Mouse (Mus musculus): ENCODE results near the gene Znrd1as. TPM values are rescaled to one million over a fixed set of nuclear protein-coding genes. Genes with fewer than 3 reads are reported as not detected.

Znrd1as gene
- total RNA-seq, 1 experiment from 2014 or later = 1.1 TPM

DNA sequence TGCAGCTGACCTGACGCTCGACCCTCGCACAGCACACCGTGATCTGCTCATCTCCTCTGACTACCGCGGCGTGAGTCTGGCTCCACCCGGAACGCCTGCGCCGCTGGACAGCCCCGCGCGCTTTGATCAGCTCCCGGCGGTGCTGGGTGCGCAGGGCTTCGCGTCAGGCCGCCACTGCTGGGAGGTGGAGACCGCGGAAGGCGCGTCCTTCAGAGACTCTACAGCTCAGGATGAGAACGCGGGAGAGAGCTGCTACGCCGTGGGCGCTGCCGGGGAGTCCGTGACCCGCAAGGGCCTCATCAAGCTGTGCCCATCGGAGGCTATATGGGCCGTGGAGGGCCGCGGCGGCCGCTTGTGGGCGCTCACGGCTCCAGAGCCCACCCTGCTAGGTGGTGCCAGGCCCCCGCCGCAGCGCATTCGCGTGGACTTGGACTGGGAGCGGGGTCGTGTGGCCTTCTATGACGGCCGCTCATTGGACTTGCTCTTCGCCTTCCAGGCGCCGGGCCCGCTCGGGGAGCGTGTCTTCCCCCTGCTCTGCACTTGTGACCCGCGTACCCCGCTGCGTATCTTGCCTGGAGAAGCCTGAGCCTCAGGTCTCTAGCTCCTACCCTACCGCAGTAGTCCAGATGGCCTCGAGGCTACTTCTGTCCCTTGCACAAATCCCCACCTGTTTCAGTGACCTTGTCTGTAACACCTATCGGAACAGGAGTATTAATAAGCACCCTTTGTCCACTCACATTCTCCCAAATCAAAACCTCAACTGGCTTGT is 11.2 kb upstream of the Znrd1as start:
- no peak for ATAC-seq (replicated peaks; ENCODE audit: insufficient number of reproducible peaks, low FRiP score, low TSS enrichment, poor library complexity, severe bottlenecking)

DNA sequence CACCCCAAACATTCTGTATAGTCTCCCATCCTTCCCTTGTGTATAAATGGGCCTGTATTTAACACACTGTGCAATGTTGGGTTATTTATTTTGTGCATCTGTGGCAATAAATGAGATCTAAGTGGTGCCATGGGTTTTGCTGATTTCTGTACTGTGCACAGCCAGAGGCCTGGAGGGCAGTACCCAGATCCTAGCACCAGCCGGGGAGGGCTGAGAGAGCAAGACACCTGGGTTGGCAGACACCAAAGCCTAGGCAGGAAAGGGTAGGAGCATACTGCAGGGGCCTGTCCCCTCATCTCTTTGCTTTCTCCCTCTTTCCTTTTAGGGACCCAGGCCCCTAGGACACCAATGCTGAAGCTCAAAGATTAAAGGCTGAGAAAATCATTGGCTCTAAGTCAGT is 10.1 kb upstream of the Znrd1as start:
- ATAC-seq (replicated peaks; ENCODE audit: insufficient number of reproducible peaks, low FRiP score, low TSS enrichment, poor library complexity, severe bottlenecking) = no peak

DNA sequence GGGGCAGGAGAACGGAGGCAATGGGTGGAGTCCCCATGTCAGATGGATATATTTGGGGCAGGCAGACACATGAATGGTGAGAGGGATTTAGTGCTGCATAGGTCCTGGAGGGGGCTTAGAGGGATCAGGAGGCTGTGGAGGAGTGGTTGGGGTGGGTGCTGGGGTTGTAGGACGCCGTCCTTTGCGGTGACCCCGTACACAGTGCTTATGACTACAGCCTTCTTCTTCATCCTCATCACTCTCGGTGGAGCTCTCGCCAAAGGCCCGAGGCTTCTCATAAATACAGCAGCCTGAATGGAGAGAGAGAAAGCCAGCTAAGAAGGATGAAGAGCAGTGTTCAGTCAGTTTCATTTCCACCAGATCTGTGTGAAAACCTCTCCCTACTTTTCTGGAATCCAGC is 9.1 kb upstream of the Znrd1as start:
- ATAC-seq (replicated peaks; ENCODE audit: insufficient number of reproducible peaks, low FRiP score, low TSS enrichment, poor library complexity, severe bottlenecking) = no peak

DNA sequence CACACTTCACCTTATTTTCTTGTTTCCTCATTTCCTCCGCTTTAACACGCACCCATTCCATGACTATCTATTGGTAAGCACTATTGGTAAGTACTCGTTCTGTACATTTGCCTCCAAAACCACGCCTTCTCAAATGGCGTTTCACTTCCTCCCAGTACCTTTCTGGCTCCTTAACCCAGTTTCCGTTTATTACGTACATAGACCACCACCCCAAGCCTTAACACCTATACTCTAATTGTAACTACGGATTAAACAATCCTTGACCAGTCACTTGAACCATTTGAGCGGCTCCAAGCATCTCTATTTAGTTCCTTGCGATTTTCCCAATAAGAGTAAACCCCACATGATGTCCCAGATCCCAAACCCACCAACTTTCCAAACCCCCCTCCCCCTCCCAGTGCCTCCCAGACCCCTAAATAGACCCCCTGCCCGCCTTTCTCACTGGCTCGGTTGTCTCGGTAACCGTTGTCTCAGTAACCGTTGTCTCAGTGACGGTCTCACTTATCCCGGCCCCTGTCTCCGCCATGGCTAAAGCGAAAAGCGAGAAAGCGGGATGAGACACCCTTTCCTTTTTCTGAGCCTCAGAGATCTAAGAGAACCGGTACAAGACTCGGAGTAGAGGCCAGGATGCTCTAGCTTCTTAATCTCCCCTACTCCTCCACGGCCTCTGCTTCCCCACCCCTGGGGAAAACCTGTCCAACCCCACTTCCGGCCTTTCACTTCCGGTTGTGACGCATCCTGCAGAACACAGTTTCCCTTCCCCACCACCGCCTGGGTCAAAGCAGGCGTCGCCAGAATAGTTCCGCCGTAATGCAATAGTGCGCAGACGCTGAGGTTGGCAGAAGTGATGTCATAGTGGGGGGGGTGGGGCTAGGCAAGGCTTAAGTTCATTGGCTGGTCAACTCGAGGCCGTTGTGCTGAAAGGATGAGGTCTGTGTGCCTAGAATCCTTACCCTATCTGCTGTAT is 7.1 kb upstream of the Znrd1as start, which contains the start of gene Ppp1r11:
Gene Ppp1r11 (minus strand): TSS at position 761 of the 967 bp plus-strand sequence.
- ATAC-seq (replicated peaks; ENCODE audit: insufficient number of reproducible peaks, low FRiP score, low TSS enrichment, poor library complexity, severe bottlenecking) = peak; percentile 96

DNA sequence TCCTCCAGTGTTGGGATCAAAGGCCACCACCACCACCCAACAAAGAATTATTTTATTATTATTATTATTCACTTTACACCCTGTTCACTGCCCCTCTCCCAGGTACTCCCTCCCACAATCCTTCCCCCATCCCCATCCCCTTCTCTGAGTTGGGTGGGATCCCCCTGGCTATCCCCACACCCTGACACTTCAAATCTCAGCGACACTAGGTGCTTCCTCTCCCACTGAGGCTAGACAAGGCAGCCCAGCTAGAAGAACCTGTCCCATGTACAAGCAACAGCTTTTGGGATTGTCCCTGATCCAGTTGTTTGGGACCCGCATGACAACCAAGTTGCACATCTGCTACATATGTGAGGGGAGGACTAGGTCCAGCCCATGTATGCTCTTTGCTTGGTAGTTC is 5.8 kb upstream of the Znrd1as start:
- ATAC-seq (replicated peaks; ENCODE audit: insufficient number of reproducible peaks, low FRiP score, low TSS enrichment, poor library complexity, severe bottlenecking) = no peak

DNA sequence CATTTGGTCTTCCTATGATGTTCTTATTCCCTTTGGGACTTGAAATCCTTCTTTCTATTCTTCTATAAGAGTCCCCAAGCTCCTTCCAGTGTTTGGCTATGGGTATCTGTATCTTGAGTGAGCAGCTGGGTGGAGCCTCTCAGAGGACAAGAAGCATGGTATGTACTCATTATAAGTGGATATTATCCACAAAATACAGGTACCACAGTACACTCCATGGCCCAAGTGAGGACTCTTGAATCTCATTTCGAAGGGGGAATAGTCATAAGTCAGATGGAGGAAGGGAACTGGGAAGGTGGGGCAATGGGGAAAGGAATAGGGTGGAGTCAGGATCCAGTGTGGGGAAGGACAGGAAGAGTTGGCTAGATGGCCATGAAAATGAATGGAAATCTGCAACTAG is 5.3 kb upstream of the Znrd1as start:
- ATAC-seq (replicated peaks; ENCODE audit: insufficient number of reproducible peaks, low FRiP score, low TSS enrichment, poor library complexity, severe bottlenecking) = no peak

DNA sequence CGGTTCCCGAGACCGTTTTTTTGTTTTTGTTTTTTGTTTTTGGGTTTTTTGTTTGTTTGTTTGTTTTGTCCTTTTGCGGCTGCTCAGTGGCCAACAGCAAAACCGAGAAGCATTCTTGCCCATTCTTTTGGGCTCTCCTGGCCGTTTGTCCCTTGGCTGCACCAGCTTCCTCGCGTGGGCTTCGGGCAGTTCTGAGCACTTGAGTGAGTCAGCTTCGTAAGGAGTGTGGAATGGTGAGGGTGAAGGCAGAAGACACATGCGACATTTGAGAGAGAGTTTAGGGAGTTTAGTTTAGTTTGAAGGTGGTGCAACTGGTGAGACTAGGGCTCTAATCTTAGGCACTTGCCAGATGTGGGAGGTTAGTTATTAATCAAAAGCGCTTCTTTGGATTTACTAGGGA is 492 bp downstream of the Znrd1as start:
- ATAC-seq (replicated peaks; ENCODE audit: insufficient number of reproducible peaks, low FRiP score, low TSS enrichment, poor library complexity, severe bottlenecking) = no peak

DNA sequence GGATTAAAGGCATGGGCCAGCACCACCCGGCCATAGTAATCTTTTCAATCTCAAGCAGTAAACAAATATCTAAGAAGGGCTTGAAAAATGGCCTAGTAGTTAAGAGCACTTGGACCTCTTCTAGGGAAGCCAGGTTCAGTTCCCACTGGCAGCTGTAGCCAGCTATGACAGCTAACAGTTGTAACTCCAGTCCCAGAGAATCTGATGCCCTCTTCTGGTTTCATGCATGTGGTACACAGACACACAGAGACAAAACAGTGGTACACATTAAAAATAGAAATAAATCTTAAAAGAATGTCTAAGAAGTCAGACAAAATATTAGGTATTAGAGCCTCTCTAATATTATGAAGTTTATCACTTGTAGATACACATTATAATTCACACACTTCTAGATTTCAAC is 2.7 kb downstream of the Znrd1as start:
- ATAC-seq (replicated peaks; ENCODE audit: insufficient number of reproducible peaks, low FRiP score, low TSS enrichment, poor library complexity, severe bottlenecking) = no peak

DNA sequence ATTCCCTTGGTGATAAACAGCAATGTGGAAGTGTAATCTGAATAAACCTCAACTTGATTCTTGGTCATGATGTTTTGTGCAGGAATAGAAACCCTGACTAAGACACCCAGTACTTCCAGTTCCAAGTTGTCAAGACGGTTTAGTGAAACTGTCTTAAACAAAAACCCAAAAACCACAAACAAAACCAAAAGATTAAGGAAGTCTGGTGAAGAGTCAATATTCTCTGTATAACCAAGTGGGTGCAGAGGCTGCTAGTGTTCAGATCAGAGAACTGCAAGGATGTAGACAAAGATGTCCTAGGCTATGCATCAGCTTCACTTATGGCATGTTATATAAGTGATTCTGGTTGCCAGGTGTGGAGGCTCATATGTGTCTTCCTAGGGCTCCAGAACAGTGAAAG is 8.5 kb downstream of the Znrd1as start:
- no peak for ATAC-seq (replicated peaks; ENCODE audit: insufficient number of reproducible peaks, low FRiP score, low TSS enrichment, poor library complexity, severe bottlenecking)

DNA sequence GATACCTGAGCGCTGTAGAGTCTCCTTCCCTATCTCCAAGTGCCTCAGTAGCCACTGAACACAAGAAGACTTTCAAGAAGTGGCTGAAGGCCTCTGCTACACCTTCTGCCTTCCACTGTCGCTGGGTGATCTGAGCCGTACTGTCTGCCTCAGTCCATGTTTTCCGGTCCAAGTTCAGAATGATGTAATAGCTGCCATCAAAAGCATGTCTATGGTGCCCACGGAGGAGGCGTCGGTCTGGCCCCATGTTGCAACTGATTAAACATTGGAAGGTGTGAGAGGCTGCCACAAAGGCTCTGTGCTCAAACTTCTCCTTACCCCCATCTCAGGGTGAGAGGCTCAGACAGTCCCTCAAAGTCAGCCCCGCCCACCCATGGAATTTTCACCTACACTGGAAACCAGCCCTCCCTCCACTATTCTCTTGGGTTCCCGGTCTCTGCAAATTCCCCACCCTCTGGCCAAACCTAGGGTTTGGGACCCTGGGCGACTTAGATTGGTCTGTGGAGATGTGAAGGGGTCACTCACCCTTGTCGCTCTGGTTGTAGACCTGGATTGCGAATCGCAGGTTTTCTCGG is 12.0 kb downstream of the Znrd1as start:
- no peak for ATAC-seq (replicated peaks; ENCODE audit: insufficient number of reproducible peaks, low FRiP score, low TSS enrichment, poor library complexity, severe bottlenecking)

DNA sequence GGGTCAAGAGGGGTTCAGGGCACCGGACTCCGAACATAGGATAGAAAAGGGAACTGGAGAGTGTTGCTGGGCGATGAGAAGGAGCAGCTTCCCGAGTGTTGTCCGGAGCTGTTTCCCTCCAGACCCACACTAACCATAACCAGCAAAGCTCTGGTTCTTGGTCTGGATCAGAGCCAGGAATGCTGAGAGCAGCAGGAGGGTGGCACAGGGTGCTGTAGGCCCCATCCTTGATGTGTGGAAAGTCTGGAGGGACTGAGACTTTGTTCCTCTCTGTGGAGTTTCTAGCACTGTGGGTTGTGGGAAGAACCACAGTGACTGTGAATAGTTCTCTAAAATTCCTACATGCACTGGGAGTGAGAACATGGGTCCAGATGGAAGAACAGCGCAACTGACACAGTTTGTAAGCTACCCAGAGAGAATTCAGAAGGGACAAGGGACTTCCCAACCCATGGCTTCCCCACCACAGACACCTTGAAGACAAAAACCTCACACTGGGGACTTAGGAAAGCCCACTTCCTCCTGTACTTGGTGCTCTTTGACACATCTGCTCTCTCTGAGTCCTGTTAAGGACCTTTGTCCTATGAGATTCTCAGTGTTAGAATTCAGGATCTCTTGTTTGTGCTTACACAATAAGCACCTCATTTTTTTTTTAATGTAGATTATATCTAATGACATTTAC is 12.9 kb downstream of the Znrd1as start:
- ATAC-seq (replicated peaks; ENCODE audit: insufficient number of reproducible peaks, low FRiP score, low TSS enrichment, poor library complexity, severe bottlenecking) = no peak

DNA sequence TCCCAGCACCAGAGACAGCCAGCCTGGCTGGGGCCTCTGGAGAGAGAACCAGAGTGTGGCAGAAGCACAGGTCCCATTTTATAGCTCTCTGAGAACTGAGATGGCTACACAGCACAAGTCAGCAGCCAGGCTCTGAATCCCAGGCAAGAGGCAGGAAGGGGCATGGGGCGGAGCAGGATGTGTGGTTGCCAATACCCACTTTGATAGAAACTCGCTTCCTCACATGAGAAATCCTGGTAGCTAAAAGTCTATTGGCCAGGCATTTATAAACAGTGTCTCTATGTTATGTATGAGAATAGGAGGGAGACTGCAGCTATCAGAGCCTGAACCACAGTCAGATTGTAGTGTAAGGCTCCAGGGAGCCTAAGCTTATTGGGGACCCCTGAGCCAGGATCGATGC is 14.4 kb downstream of the Znrd1as start:
- no peak for ATAC-seq (replicated peaks; ENCODE audit: insufficient number of reproducible peaks, low FRiP score, low TSS enrichment, poor library complexity, severe bottlenecking)

DNA sequence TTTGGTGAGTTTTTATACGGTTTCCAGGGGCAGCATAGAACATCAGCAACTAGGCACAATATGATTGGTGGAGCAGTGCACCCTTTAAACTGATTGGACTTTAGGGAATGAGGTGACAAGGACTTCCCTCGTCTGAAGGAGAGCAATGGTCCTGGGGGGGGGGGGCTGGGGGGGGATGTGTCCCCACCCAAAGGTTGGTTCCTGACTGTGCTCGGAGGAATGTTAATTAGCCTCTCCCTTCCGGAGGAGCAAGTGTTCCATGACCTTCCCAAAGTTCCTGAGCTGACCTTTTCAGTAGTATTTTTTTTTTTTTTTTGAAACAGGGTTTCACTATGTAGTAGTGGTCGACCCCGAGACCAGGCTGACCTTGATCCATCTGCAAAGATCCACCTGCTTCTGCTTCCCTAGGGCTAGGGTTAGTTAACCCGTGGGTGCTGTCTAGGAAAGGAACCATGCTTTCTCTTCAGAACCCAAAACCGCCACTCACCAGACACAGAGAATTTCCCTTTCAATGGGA is 14.9 kb downstream of the Znrd1as start:
- ATAC-seq (replicated peaks; ENCODE audit: insufficient number of reproducible peaks, low FRiP score, low TSS enrichment, poor library complexity, severe bottlenecking) = no peak

DNA sequence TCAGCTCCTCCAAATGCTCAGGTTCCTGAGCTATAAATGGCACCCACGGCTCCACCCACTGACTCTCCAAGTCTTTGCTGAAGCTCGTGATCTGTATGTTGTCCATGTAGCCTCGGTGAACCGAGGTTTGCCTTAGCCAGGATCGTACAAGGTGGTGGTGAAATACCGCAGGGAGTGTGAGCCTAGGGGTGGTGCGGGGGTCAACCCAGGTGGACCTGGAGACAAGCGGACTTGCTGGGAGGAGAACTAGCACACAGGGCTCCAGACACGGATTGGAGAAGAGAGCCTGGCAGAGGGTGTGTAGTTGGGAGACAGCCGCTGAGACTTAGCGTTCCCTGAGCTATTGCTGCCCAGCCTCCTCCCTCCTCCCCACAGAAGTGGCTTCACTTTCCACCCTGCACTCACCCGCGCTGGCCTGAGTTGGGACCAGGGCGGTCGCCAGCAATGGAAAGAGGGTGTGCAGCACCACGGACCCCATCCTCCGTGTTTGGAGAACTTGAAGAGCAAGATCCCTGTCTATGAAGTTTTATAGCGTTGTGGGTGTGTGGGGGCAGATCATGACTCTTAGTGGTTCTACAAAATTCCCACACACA is 22.9 kb downstream of the Znrd1as start, which contains the start of gene 2410137M14Rik:
Gene 2410137M14Rik (minus strand): TSS at position 17 of the 593 bp plus-strand sequence.
- ATAC-seq (replicated peaks; ENCODE audit: insufficient number of reproducible peaks, low FRiP score, low TSS enrichment, poor library complexity, severe bottlenecking) = peak; percentile 13; the same call in 1 of the 2 replicates

DNA sequence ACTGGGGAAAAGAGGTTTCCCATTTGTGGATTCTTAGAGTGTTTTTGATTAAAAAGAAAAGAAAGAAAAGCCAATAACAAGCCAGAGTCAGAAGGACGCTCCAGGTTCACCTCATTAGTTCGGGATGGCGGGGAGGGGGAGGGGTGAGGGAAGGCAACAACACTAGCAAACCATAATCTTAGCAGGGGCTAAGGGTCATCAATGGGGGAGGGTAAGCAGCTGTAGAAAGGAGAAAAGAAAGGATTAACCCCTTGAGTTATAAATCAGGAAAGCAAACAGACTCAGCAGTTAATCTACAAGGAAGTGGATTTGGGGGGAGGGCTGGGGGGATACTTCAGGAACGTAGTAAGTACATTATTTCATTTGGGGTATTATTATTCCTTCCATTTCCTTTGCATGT is 23.5 kb downstream of the Znrd1as start:
- ATAC-seq (replicated peaks; ENCODE audit: insufficient number of reproducible peaks, low FRiP score, low TSS enrichment, poor library complexity, severe bottlenecking) = no peak

DNA sequence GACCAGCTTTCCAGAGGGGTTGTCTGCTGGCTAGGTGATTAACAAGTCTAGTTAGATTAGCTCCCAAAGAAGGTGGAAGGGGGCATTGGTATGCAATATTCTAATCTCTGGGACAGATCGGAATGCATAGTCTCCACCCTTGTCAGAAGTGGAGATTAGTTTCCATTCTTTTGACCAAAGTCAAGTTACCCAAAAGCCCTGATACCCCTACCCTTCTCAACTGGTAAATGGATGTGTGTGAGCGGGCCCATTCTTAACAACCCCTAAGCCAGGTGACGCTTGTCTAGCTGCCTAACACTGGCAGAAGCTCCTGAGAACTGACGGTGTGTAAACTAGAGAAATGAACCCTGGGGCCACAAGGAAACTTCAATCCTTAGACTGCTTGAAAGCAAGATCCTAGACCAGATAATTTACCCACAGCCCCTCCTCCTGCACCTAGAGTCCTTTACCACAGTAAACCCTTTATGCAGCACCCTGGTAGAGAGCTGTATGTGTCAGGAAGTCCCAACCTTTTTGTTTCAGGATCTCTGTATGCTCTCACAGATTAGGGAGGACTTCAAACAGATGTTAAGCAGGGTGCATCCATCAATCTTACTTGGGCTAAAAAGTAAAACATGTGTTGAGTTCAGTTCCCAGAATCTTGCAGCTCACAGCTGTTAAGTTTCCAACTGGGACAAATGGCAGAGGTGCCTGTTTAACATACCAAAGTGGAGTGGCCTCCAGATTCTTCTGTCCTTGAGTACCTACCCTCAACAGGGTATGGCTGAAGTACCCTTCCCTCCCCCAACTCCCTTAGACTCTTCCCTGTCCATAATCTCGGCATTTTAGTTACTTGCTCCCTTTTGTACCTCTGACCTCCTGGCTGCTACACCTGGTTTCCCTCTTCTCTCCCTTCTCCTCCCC is 24.1 kb downstream of the Znrd1as start:
- ATAC-seq (replicated peaks; ENCODE audit: insufficient number of reproducible peaks, low FRiP score, low TSS enrichment, poor library complexity, severe bottlenecking) = no peak

DNA sequence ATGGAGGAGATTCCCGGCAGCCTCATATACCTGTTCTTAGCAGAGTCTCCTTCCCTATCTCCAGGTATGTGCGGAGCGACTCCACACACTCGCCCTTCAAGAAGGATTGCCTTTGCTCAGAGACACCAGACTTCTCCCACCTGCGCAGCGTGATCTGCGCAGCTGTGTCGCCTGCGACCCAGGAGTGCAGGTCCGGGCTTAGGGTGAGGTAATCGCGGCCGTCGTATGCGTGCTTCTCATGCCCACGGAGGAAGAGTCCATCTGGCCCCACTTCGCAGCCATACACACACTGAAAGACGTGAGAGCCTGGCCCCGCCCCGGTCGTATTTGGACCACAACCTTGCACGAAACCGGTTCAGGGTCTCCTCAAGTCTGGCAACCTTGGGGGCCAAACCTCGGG is 30.1 kb downstream of the Znrd1as start:
- ATAC-seq (replicated peaks; ENCODE audit: insufficient number of reproducible peaks, low FRiP score, low TSS enrichment, poor library complexity, severe bottlenecking) = no peak
